Mouse (Mus musculus) forebrain, embryonic 14.5 days (tissue): ENCODE measurements at regions not wholly inside any gene's neighbourhood (a gene's known extent, or its start where the extent isn't known, plus 50 kb on each side); places are given as distances from the start of the nearest gene placed in this dataset.

Experiments
- ATAC-seq: fragments of 200-750 bp; cut with Nextera tagmentation; 2 replicates; pipeline ENCODE4 v1.8.0; 2017; ENCODE audit warnings: mild to moderate bottlenecking, moderate library complexity
- DNase-seq: peaks from one replicate; pipeline ENCODE4 v3.0.0-alpha.2; 2015; ENCODE audit warnings: low spot score
- H3K27ac ChIP-seq: fragments of 300-500 bp; sonication (generic); 2 replicates; pipeline ENCODE4 v1.5.1; 2014; ENCODE audit warnings: low read depth, mild to moderate bottlenecking, control low read depth, low read length, moderate library complexity
- H3K27me3 ChIP-seq: fragments of 300-500 bp; sonication (generic); replicated peaks from 2 replicates; pipeline ENCODE4 v1.6.1; 2014; ENCODE audit warnings: low read length, control low read depth, mixed read lengths; ENCODE audit not compliant: control insufficient read depth, insufficient read depth
- H3K36me3 ChIP-seq: fragments of 300-500 bp; sonication (generic); 2 replicates; pipeline ENCODE4 v1.6.1; 2014; ENCODE audit warnings: low read length, control low read depth; ENCODE audit not compliant: control insufficient read depth, insufficient read depth
- H3K4me1 ChIP-seq: fragments of 300-500 bp; sonication (generic); 2 replicates; pipeline ENCODE4 v1.6.1; 2014; ENCODE audit warnings: antibody characterized with exemption, low read length, control low read depth; ENCODE audit not compliant: control insufficient read depth, insufficient read depth
- H3K4me2 ChIP-seq: fragments of 300-500 bp; sonication (generic); 2 replicates; pipeline ENCODE4 v1.6.1; 2014; ENCODE audit warnings: mild to moderate bottlenecking, control low read depth, low read length
- H3K4me3 ChIP-seq: fragments of 300-500 bp; sonication (generic); 2 replicates; pipeline ENCODE4 v1.5.1; 2014; ENCODE audit warnings: low read depth, low read length, control low read depth
- H3K9ac ChIP-seq: fragments of 300-500 bp; sonication (generic); 2 replicates; pipeline ENCODE4 v1.6.1; 2014; ENCODE audit warnings: mild to moderate bottlenecking, low read length, control low read depth, moderate library complexity
- H3K9me3 ChIP-seq: fragments of 300-500 bp; sonication (generic); replicated peaks from 2 replicates; pipeline ENCODE4 v1.6.1; 2016; ENCODE audit warnings: low read length, control low read depth, mixed read lengths; ENCODE audit not compliant: control insufficient read depth
- WGBS: fragments of 180-500 bp; shearing (Covaris S2); extraction: QIAGEN DNeasy Blood & Tissue Kit; methylation state at CpG from one replicate; pipeline ENCODE4 v1.1.7; 2014; 5-methylcytosine and 5-hydroxymethylcytosine counted together

- peak; percentile 58 for ATAC-seq
- Histone ChIP-seq H3K9me3 (no peaks in the 10 kb centered on the region), H3K9ac (no peak overlapping the region), H3K4me1 (no peaks in the 10 kb centered on the region), H3K27me3 (no peaks in the 10 kb centered on the region), H3K4me2 (no peak overlapping the region), H3K36me3 (no peaks in the 10 kb centered on the region), H3K27ac (no peak overlapping the region), H3K4me3 (no peak overlapping the region)
- 72% methylated on average over 1 of the region's 1 CpGs for WGBS
- DNase-seq, result peak; percentile 24
Observed at GRCm38 (mm10) chr6:102102060-102102459, 470.8 kb downstream of the Cntn3 start.
